Mouse (Mus musculus): ENCODE measurements around the gene Zdhhc6.

- TF ChIP-seq CTCF (IDR thresholded peaks at IDR 0.05; ENCODE audit: insufficient read depth, low read depth, low read length) (no peak), POLR2A (IDR thresholded peaks at IDR 0.05; ENCODE audit: insufficient read depth, low read depth, low read length) (no peak)
Measured at GRCm38 (mm10) chr19:55342423-55342822, 26.6 kb upstream of the Zdhhc6 start.

All from olfactory bulb, adult 2 months (tissue).